Mouse (Mus musculus) midbrain, postnatal 0 days (tissue): ENCODE data around the gene Zfp366. TPM values are rescaled to one million over a fixed set of nuclear protein-coding genes. Genes with fewer than 3 reads are reported as not detected.

Experiments used
- ATAC-seq: fragments of 200-750 bp; cut with Nextera tagmentation; 2 replicates; pipeline ENCODE4 v1.8.0; 2017; ENCODE audit warnings: moderate number of reproducible peaks, mild to moderate bottlenecking, moderate TSS enrichment, moderate library complexity; ENCODE audit not compliant: low FRiP score
- DNase-seq: peaks from one replicate; pipeline ENCODE4 v3.0.0-alpha.2; 2015; ENCODE audit warnings: low spot score
- H3K27ac ChIP-seq: fragments of 300-500 bp; sonication (generic); 2 replicates; pipeline ENCODE4 v1.5.1; 2014; ENCODE audit warnings: low read depth, mild to moderate bottlenecking, low read length, mixed read lengths
- H3K27me3 ChIP-seq: fragments of 300-500 bp; sonication (generic); 2 replicates; pipeline ENCODE4 v1.6.1; 2014; ENCODE audit warnings: low read length, control low read depth, mixed read lengths; ENCODE audit not compliant: insufficient read depth
- H3K36me3 ChIP-seq: fragments of 300-500 bp; sonication (generic); 2 replicates; pipeline ENCODE4 v1.6.1; 2014; ENCODE audit warnings: low read length, control low read depth, mixed read lengths; ENCODE audit not compliant: insufficient read depth
- H3K4me1 ChIP-seq: fragments of 300-500 bp; sonication (generic); 2 replicates; pipeline ENCODE4 v1.6.1; 2014; ENCODE audit warnings: mild to moderate bottlenecking, control low read depth, antibody characterized with exemption, low read length, mixed read lengths; ENCODE audit not compliant: insufficient read depth
- H3K4me2 ChIP-seq: fragments of 300-500 bp; sonication (generic); 2 replicates; pipeline ENCODE4 v1.6.1; 2014; ENCODE audit warnings: low read depth, mild to moderate bottlenecking, low read length, mixed read lengths; ENCODE audit not compliant: poor library complexity, severe bottlenecking
- H3K4me3 ChIP-seq: fragments of 300-500 bp; sonication (generic); 2 replicates; pipeline ENCODE4 v1.5.1; 2014; ENCODE audit warnings: low read depth, mild to moderate bottlenecking, low read length, moderate library complexity
- H3K9ac ChIP-seq: fragments of 300-500 bp; sonication (generic); replicated peaks from 2 replicates; pipeline ENCODE4 v1.6.1; 2014; ENCODE audit warnings: mild to moderate bottlenecking, low read length, moderate library complexity, mixed read lengths; ENCODE audit not compliant: poor library complexity, severe bottlenecking
- H3K9me3 ChIP-seq: fragments of 300-500 bp; sonication (generic); 2 replicates; pipeline ENCODE4 v1.6.1; 2016; ENCODE audit warnings: low read length, control low read depth
- CTCF ChIP-seq: IDR thresholded peaks from 2 replicates; pipeline ENCODE4 v1.5.1; 2016; ENCODE audit warnings: antibody characterized with exemption, mild to moderate bottlenecking
- WGBS: fragments of 180-500 bp; shearing (Covaris S2); extraction: QIAGEN DNeasy Blood & Tissue Kit; methylation state at CpG from one replicate; pipeline ENCODE4 v1.1.7; 2014; 5-methylcytosine and 5-hydroxymethylcytosine counted together
- polyA plus RNA-seq: library from polyadenylated mRNA; unstranded; fragments of >200 nt; fragmentation: Nextera tagmentation; extraction: Ambion mirVana; gene quantifications from 2 replicates; pipeline ENCODE4 v1.2.1, GENCODE M21; 2015
- total RNA-seq: library from RNA; depleted of rRNA; stranded (reverse); fragments of >200 nt; gene quantifications from 2 replicates; pipeline ENCODE4 v1.2.3, GENCODE M21; 2014

Gene Zfp366
- total and polyA plus RNA-seq, 2 experiments from 2014 or later = 0.30 to 1.9 TPM

GRCm38 (mm10) chr13:99219586-99219985 is 35.0 kb downstream of the Zfp366 start:
- H3K27ac ChIP-seq = no peak overlapping the region
- WGBS = 92% methylated on average over 4 of the region's 4 CpGs
- TF ChIP-seq CTCF = no peak
- H3K4me2 ChIP-seq = no peak overlapping the region
- ATAC-seq = no peak
- no peaks in the 10 kb centered on the region for H3K27me3 ChIP-seq
- no peaks in the 10 kb centered on the region for H3K9me3 ChIP-seq
- no peaks in the 10 kb centered on the region for H3K36me3 ChIP-seq
- no peaks in the 10 kb centered on the region for H3K4me1 ChIP-seq
- no peak for DNase-seq
- no peak overlapping the region for H3K4me3 ChIP-seq
- H3K9ac ChIP-seq = no peak overlapping the region

- no peak overlapping the region for H3K4me3 ChIP-seq
- H3K27ac ChIP-seq = no peak overlapping the region
- H3K9ac ChIP-seq = no peak overlapping the region
- no peaks in the 10 kb centered on the region for H3K4me1 ChIP-seq
- no peaks in the 10 kb centered on the region for H3K9me3 ChIP-seq
- WGBS = 91% methylated on average over 3 of the region's 3 CpGs
- no peak overlapping the region for H3K4me2 ChIP-seq
- ATAC-seq (no peak), DNase-seq (no peak)
- no peaks in the 10 kb centered on the region for H3K27me3 ChIP-seq
- no peak for TF ChIP-seq CTCF
- no peaks in the 10 kb centered on the region for H3K36me3 ChIP-seq
These were observed 37.4 kb downstream of the Zfp366 start for GRCm38 (mm10) chr13:99221996-99222395.

- no peak overlapping the region for H3K4me2 ChIP-seq
- no peaks in the 10 kb centered on the region for H3K27me3 ChIP-seq
- ATAC-seq = no peak
- H3K4me1 ChIP-seq = no peaks in the 10 kb centered on the region
- no peak for DNase-seq
- no peak overlapping the region for H3K27ac ChIP-seq
- H3K4me3 ChIP-seq = no peak overlapping the region
- 89% methylated on average over 5 of the region's 5 CpGs for WGBS
- H3K9me3 ChIP-seq = no peaks in the 10 kb centered on the region
- H3K36me3 ChIP-seq = no peaks in the 10 kb centered on the region
- TF ChIP-seq CTCF = no peak
- no peak overlapping the region for H3K9ac ChIP-seq
These were observed 37.9 kb downstream of the Zfp366 start for GRCm38 (mm10) chr13:99222476-99222875.

GRCm38 (mm10) chr13:99223321-99223884 is 38.8 kb downstream of the Zfp366 start:
- WGBS = 85% methylated on average over 8 of the region's 8 CpGs
- no peak for TF ChIP-seq CTCF

GRCm38 (mm10) chr13:99223917-99224316 is 39.3 kb downstream of the Zfp366 start:
- Histone ChIP-seq H3K4me2 (no peak overlapping the region), H3K9ac (no peak overlapping the region), H3K9me3 (no peaks in the 10 kb centered on the region), H3K36me3 (no peaks in the 10 kb centered on the region), H3K4me1 (no peaks in the 10 kb centered on the region), H3K4me3 (no peak overlapping the region), H3K27ac (no peak overlapping the region), H3K27me3 (no peaks in the 10 kb centered on the region)
- no peak for TF ChIP-seq CTCF
- DNase-seq (no peak), ATAC-seq (no peak)
- 92% methylated on average over 8 of the region's 8 CpGs for WGBS

More at GRCm38 (mm10) chr13:99223321-99223884, 38.8 kb downstream of the Zfp366 start:
- Histone ChIP-seq H3K9ac (no peak overlapping the region), H3K4me3 (no peak overlapping the region), H3K27me3 (no peaks in the 10 kb centered on the region), H3K36me3 (no peaks in the 10 kb centered on the region), H3K9me3 (no peaks in the 10 kb centered on the region), H3K27ac (no peak overlapping the region), H3K4me2 (no peak overlapping the region), H3K4me1 (no peaks in the 10 kb centered on the region)
- no peak for DNase-seq
- no peak for ATAC-seq

GRCm38 (mm10) chr13:99225374-99226240 is 41.0 kb downstream of the Zfp366 start:
- Histone ChIP-seq H3K9ac (no peak overlapping the region), H3K27me3 (no peaks in the 10 kb centered on the region), H3K4me2 (no peak overlapping the region), H3K4me1 (no peaks in the 10 kb centered on the region), H3K27ac (no peak overlapping the region), H3K9me3 (no peaks in the 10 kb centered on the region), H3K36me3 (no peaks in the 10 kb centered on the region), H3K4me3 (no peak overlapping the region)
- no peak for DNase-seq
- no peak for TF ChIP-seq CTCF
- WGBS = 73% methylated on average over 10 of the region's 10 CpGs
- no peak for ATAC-seq
